Mouse (Mus musculus) Muller cell, postnatal 12 days (primary cell): ENCODE data around the gene Kansl2.
"Not testable (repeated sequence)": the region's sequence is repeated elsewhere in the genome, so short reads cannot be mapped to it uniquely, and the experiment has no call there.

ENCODE experiments used
- DNase-seq: peaks from one replicate; pipeline ENCODE4 v3.0.0-alpha.2; 2015; ENCODE audit errors: inconsistent ontology term

Kansl2 gene

DNA sequence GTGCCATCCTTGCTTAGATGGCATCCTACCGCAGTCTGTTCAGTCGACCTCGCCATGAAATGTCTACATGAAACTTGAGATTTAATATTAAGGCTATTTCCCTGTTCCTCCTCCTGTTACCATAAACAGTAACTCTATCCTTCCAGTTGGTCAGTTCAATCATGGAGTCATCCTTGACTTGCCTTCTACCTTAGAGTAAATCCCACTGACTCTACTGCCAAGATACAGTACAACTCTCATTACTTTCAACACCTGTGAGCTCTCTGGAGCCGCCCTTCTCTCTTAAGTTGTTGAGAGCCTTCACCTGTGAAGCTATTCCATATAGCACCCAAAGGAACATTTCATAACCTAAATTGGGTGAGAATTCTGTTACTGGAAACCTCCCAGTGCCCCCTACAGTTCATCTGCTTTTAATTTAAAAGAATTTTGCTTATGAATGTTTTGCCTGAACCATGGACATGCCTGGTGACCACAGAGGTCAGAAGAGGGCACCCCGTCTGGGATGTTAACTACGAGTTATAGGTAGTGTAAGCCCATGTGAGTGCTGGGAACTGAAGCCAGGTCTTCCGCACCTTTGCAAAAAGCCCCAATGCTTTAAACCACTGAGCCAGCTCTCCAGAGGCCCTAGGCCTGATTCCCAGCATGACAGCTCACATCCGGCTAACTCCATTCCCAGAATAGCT, 2.9 kb upstream of the Kansl2 start:
- DNase-seq, result peak; percentile 19

- no peak for DNase-seq
These were observed 1.9 kb upstream of the Kansl2 start for GRCm38 (mm10) chr15:98535921-98536320.

DNA sequence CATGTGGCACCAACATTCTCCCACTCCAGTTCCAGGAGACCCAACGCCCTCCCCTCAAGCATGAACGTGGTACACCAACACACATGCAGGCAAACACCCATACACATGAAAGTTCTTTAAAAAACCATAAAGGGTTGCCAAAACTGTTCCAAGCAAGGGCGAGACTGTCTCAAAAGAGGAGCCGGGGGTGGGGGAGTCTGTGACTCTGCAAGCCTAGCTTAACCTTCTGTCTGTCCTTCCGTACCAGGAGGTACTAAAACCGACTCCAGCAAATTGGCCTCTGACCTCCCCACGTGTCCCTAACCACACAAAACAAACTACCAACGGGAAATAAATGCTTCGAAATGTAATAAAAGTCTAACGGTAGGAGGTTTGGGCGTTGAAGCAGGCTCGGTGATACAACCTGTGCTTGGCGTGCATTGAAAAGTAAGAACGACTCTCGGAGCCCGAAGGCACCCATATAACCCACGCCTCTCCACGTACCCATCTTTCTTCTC, 981 bp downstream of the Kansl2 start:
- peak; percentile 36 for DNase-seq

DNA sequence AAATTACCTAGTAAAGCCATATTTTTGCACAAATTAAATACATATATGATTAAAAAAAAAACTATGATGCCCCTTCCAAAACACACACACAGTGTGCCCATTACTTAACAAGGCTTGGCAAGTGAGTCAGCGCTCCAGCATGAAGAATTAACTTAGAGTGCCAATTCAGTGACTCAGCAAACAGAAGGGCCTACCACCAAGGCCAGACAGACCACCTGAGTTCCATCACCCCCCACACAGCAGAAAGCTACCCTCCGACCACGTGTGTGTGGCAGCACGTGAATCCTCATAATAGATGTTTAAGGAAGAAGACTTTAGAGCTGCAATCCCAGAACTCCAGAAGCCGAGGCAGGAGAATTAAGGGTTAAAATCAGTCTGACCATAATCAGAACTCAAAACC, 1.8 kb downstream of the Kansl2 start:
- DNase-seq, result peak; percentile 77

DNA sequence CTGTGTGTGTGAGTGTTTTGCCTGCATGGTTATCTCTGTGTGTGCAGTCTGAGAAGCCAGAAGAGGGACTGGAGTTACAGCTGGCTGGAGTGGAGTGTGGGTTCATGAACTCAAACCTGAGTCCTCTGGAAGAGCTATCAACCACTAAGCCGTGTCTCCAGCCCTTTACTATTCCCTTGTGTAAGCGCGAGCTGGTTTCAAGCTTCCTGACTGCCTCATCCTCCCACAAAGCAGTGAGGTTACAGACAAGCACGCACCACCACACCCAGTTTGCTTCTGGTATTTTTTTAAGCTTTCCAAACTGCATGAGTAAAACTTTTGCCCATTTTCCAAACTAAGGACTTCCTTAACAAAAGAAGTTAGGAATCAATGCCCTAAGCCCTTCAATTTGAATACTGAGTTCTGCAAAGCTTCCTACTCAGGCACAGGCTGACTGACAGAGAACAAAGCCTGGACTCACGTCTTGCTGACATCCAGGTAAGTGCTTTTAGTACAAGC, 5.9 kb downstream of the Kansl2 start:
- no peak for DNase-seq

- peak; percentile 74 for DNase-seq
These were observed 6.8 kb downstream of the Kansl2 start for GRCm38 (mm10) chr15:98527056-98527771.

- DNase-seq, result peak; percentile 78
These were observed 8.0 kb downstream of the Kansl2 start for GRCm38 (mm10) chr15:98526057-98526456.

DNA sequence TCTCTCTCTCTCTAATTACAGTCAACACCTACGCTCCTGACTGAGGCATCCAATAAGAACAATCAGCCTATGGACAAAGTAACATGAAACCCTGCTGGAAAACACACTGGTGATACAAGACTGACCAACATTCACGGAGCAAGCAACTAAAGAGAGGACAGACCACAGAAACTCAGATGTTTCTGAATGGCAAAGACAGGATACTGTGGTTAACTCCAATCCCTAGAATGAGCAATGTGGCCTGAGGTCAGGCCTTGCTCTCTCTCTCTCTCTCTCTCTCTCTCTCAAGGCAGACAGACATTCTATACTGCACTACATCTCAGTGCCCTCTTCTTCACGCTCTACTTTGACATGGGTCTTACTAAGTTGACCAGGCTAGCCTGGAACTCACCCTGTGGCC, 12.8 kb downstream of the Kansl2 start:
- peak; percentile 17 for DNase-seq

DNA sequence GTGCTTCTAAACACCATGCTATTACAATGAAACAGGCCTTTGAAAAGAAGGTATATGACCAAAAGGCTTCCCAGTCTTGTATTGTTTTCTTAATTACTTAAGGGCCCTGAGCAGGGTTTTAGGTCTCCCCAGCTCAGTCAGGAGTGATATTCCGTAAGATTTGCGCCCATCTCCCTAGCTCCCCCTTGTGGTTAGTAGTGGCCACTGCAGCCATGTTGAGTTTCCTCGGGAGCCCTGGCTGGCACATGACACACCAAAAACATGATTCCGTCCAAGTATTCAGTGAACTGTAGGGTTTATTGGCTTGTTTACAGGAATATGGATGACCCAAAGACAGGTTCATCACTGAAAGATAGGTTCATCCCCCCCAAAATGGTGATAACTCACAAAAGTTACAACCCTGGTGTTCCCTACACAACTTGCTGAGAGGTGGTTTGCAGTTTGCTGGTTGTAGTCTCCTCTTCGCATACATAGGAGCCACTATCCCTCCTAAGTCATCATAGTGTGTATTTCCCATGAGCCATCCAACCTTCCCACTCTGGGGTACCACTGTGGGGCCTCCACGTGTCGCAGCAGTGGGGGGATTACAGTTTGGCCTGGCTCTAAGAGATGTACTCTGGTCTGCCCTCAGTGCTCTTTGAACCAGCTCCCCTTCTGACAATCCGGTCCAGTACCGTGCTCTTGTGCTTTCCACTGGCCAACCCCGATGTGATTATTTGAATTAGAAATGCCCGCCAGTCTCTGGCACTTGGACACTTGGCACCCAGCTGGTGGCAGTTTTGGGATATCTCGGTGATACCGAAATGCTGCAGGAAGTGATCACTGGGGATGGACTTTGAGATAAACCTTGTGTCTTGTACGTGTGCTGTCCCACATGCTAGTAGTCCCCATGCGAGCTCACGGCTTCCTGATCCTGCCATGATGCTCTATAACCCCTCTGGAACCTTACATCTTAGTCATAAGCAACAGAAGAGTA, 16.4 kb downstream of the Kansl2 start:
- DNase-seq, result peak; percentile 29

DNA sequence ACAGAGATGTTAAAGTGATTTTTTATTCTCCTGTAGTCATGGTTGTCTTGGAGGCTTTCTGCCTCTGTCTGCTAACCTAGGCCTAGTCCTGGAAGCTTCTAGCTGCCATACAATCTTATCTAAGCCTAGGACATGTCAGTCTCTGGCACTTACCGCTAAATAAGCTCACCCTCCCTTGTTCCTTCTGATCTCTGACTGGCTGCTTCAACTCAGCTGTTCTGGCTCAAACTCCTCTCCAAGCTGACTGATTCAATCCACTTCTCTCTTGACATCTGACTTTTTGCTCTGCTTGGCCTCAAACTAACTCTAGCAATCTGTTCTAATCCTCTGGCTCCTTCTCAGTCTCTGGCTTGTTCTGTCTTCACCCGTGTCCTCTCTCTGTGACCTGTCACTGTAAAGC, 19.2 kb downstream of the Kansl2 start:
- DNase-seq, result not testable (repeated sequence)

DNA sequence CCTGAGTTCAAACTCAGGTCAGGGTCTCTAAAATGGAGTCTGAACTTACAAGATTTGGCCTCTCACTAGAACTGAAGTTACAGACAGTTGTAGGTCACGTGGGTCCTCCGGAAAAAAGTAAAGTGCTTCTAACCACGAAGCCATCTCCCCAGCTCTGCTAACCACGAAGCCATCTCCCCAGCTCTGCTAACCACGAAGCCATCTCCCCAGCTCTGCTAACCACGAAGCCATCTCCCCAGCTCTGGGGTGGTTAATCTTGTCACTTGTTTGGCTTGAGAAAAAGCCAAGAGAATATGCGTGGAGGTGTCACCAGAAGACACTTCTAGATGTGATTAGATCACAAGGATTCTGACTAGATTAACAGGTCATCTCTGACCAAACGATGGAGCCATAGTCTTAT, 19.9 kb downstream of the Kansl2 start:
- DNase-seq, result no peak

DNA sequence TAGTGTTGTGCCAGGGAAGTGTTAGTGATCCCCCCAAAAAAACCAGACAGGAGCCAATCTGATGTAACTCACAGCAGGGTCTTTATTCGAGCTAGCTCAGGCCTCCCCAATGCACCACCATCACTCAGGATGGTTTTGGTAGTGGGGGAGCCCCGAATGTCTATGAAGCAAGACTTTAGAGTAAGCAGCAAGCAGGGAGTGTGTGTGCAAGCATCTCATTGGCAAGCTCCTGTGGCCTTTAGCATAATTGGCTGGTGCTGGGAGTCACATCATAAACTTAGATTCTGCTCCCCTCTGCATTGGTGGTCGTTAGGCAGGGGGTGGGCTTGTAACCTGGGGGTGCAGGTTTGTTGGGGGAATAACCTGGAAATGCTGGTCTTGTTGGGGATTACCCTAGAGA, 20.4 kb downstream of the Kansl2 start:
- not testable (repeated sequence) for DNase-seq

DNA sequence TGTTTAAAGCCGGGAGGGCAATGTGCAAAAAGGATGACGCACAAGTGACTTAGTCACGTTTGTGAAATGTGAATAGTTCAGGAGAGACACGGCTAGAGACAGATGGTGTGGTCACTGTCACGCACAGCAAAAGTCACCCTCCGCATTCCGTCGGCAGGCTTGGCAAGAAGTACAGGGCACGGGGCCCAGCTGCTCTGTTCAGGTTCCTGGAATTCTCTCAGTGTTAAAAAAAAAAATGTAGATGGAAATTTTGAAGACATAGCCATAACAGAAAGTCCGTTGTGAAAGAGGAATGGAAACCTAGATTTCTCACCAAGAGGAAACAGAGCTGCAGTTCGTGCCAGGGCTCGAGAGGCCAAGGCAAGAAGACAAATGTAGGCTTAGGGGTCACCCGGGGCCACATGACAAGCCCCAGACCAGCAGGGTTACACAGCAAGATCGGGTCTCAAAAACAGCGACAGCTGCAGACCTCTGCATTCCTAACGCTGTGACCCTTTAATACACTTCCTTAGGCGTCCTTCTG, 21.2 kb downstream of the Kansl2 start:
- peak; percentile 87 for DNase-seq

- no peak for DNase-seq
These were observed 21.8 kb downstream of the Kansl2 start for GRCm38 (mm10) chr15:98512232-98512631.

GRCm38 (mm10) chr15:98511386-98511928, 22.6 kb downstream of the Kansl2 start:
- DNase-seq, result no peak

DNA sequence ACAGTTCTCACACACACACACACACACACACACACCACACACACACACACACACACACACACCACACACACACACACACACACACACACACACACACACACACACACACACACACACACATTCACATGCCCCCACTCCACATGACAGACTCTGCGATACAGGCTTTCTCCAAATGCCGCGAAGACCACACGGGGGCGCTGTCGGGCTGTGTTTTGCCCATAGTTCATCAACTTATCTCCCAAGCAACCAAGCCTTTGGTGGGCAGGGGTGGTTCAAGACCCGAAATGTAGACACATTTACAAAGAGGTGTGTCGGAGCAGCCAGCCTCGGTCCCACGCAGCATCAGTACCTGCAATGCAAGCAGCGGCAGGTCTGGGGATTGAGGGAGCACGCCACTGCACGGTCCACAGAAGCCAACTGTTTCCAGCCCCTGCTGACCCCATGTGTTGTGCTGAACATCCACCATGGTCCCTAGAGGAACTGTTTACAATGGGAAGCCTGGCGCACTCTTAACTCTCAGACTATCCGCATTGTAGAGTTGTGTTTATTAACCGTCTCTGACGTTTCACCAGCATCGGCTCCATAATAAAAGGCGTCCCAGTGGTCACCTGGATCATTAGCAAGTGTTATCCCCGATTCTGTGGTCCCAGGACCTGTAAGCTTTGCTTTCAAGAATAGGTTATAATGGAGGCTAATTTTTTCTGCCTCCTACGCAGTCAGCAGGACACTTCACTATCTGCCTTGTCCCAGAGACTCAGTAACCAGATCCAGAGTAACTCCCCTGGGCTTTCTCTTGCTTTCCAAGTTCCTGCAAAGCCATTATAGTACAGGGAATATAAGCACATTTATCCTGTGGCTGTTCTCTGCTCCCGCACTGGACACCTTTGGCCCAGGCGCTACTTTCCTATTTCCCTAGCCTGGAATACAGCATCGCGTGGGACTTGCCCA, 23.4 kb downstream of the Kansl2 start:
- DNase-seq, result peak; percentile 78

DNA sequence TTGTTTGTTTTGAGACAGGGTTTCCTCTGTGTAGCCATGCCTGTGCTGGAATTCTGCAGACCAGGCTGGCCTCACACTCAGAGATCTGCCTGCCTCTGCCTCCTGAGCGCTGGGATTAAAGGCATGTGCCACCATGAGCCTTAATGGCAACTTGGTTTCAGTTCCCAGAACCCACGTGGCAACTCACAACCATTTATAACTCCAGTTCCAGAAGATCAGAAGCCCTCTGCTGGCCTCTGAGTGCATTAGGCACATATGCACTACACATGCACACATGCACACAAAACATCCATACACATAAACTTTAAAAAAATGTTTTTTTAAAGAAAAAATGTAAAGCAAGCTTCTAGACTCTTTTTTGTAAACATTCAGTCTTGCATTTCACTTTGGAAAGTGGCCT, 24.7 kb downstream of the Kansl2 start:
- DNase-seq, result no peak

- no peak for DNase-seq
These were observed 26.7 kb downstream of the Kansl2 start for GRCm38 (mm10) chr15:98507321-98507720.

DNA sequence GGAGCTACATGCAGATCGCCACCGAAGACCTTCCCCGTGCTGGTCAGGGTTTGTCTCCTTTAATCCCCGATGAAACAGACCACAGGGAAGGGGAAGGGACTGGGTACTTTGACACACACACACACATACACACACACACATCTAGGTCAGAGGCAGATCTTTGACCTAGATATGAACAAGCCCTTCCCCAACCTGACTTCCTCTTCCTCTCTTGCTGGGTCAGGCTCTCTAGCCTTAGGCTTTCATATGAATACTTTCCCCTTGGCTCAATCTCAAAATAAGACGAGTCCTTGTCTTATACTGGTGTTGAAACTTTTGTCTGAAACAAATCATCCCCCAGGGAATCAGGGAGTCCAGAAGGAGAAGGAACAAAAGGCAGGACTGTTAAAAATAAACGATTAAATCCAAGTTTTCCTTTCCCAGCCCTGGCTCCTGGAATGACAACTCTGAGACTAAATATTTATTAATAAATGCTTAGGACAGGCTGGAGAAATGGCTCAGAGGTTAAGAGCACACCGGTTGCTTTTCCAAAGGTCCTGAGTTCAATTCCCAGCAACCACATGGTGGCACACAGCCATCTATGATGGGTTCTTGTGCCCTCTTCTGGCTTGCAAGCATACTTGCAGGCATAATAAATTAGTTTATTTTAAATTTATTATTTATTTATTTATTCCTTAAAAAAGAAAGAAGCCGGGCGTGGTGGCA, 27.7 kb downstream of the Kansl2 start:
- no peak for DNase-seq

DNA sequence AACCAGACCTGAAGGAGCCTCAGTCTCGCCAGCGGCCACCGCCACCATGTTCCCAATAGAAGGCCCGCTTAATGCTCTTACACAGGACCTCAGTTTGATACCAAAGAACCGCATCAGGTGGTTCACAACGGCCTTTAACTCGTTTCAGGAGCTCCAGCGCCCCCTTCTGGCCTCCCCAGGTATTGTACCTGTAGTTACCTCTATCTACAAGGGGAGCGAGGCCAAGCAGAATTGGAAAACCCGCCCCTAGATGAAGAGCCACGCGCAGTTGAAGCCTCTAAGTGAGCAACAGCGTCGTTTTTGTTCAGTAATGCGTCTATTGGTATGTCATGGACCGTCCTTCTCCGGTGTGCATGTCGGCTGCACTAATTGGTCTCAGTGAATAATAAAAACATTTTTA, 29.6 kb downstream of the Kansl2 start:
- peak; percentile 60 for DNase-seq
